Comparison of ENCODE assay signal across 9 mouse cellular contexts in genomic region chr1:183657043-183657442, GRCm38 (mm10).
A peak's percentile ranks its signal among the peaks of the same experiment; 100 is the strongest.
DNase-seq lines count a peak whose midpoint lies in the region; ATAC-seq and TF ChIP-seq lines count a peak whose summit lies in the region.
"Had no signal": no experiment of that assay in that cellular context is flagged by ENCODE, and none has a peak within 500 bp of the region (broad histone marks: within the 10 kb centered on the region; RNA-seq: fewer than 3 reads in every experiment).

No protein-coding gene starts in this region.

- DNase-seq in adrenal gland, adult (ENCODE audit: inconsistent age in 2 of 2, low spot score in 1 of 2) = peak; percentile 43 to 83
- DNase-seq in adrenal gland, adult 8-10 months = no peak
- DNase-seq in neural tube, embryonic 10.5 days (ENCODE audit: extremely low spot score, low spot score) = peak; percentile 63
- peak; percentile 21 for DNase-seq in cerebellum, adult 8-10 months
- peak in 1 of 3 experiments; percentile 1 for DNase-seq in liver, embryonic 14.5 days (ENCODE audit: low read depth in 3 of 3, low spot score in 3 of 3)
- DNase-seq in spleen, adult 2 months (ENCODE audit: low read depth in 1 of 2, low spot score in 2 of 2) = peak; percentile 15 to 36

- 68% methylated on average over 5 of the region's 5 CpGs for WGBS in neural tube, embryonic 15.5 days
- WGBS in liver, embryonic 14.5 days (ENCODE audit: insufficient replicate concordance) = 46% methylated on average over 5 of the region's 5 CpGs
- WGBS in spleen, adult 2 months = 60% methylated on average over 5 of the region's 5 CpGs

- no peaks in the 10 kb centered on the region for H3K36me3 ChIP-seq in neural tube, embryonic 15.5 days
- no peaks in the 10 kb centered on the region for H3K36me3 ChIP-seq in liver, embryonic 14.5 days (replicated peaks; ENCODE audit: control insufficient read depth, insufficient read depth, low read depth)
- H3K36me3 ChIP-seq in spleen, adult 2 months (ENCODE audit: control insufficient read depth, insufficient read depth, low read length) = no peaks in the 10 kb centered on the region
- H3K36me3 ChIP-seq: hindbrain, embryonic 15.5 days had no signal

- no peak overlapping the region for H3K4me3 ChIP-seq in neural tube, embryonic 15.5 days (replicated peaks)
- no peak overlapping the region for H3K4me3 ChIP-seq in liver, embryonic 14.5 days (ENCODE audit: insufficient read depth in 1 of 2, low read depth in 2 of 2, low read length in 2 of 2)
- H3K4me3 ChIP-seq in spleen, adult 2 months (ENCODE audit: extremely low read depth, insufficient read depth, insufficient read length) = no peak overlapping the region
- H3K4me3 ChIP-seq: hindbrain, embryonic 15.5 days had no signal

- no peak for ATAC-seq in neural tube, embryonic 15.5 days (ENCODE audit: low FRiP score)
- ATAC-seq in granulocyte monocyte progenitor cell, adult 5-6 weeks (replicated peaks; ENCODE audit: poor library complexity, severe bottlenecking) = peak; percentile 73
- no peak for ATAC-seq in liver, embryonic 14.5 days (ENCODE audit: insufficient read depth)

- no peak overlapping the region for H3K4me2 ChIP-seq in neural tube, embryonic 15.5 days
- no peak overlapping the region for H3K4me2 ChIP-seq in liver, embryonic 14.5 days (ENCODE audit: low read depth)
- H3K4me2 ChIP-seq: hindbrain, embryonic 15.5 days had no signal

- TF ChIP-seq EP300 in liver, embryonic 14.5 days (IDR thresholded peaks at IDR 0.05; ENCODE audit: low read depth) = no peak

- H3K27me3 ChIP-seq in neural tube, embryonic 15.5 days (replicated peaks) = no peaks in the 10 kb centered on the region
- no peaks in the 10 kb centered on the region for H3K27me3 ChIP-seq in liver, embryonic 14.5 days (ENCODE audit: control insufficient read depth, insufficient read depth, low read length)
- H3K27me3 ChIP-seq in spleen, adult 2 months (ENCODE audit: control insufficient read depth, insufficient read depth, low read length) = no peaks in the 10 kb centered on the region
- H3K27me3 ChIP-seq: hindbrain, embryonic 15.5 days had no signal

- peak; percentile 71 for TF ChIP-seq CTCF in liver, embryonic 14.5 days (IDR thresholded peaks at IDR 0.05; ENCODE audit: low read depth)
- peak; percentile 69; the same call in 1 of the 2 replicates for TF ChIP-seq CTCF in spleen, adult 2 months (IDR thresholded peaks at IDR 0.05; ENCODE audit: extremely low read depth, insufficient read depth, insufficient read length, insufficient replicate concordance)

- H3K9me3 ChIP-seq in neural tube, embryonic 15.5 days (replicated peaks) = no peaks in the 10 kb centered on the region
- no peaks in the 10 kb centered on the region for H3K9me3 ChIP-seq in liver, embryonic 14.5 days (ENCODE audit: control insufficient read depth, low read length)
- H3K9me3 ChIP-seq: hindbrain, embryonic 15.5 days had no signal

- no peak for TF ChIP-seq POLR2A in spleen, adult 2 months (IDR thresholded peaks at IDR 0.05; ENCODE audit: low read depth, low read length)

- no peaks in the 10 kb centered on the region for H3K4me1 ChIP-seq in neural tube, embryonic 15.5 days
- no peaks in the 10 kb centered on the region for H3K4me1 ChIP-seq in liver, embryonic 14.5 days (replicated peaks; ENCODE audit: control insufficient read depth in 2 of 2, insufficient read depth in 2 of 2, low read length in 1 of 2)
- H3K4me1 ChIP-seq in spleen, adult 2 months (ENCODE audit: control insufficient read depth, insufficient read depth, insufficient read length) = no peaks in the 10 kb centered on the region
- H3K4me1 ChIP-seq: hindbrain, embryonic 15.5 days had no signal

- H3K9ac ChIP-seq in neural tube, embryonic 15.5 days (replicated peaks) = no peak overlapping the region
- no peak overlapping the region for H3K9ac ChIP-seq in liver, embryonic 14.5 days (replicated peaks)
- H3K9ac ChIP-seq: hindbrain, embryonic 15.5 days had no signal

- H3K27ac ChIP-seq in neural tube, embryonic 15.5 days (replicated peaks) = no peak overlapping the region
- H3K27ac ChIP-seq in liver, embryonic 14.5 days = no peak overlapping the region
- H3K27ac ChIP-seq in spleen, adult 2 months (ENCODE audit: insufficient read depth, low read length) = no peak overlapping the region
- H3K27ac ChIP-seq: hindbrain, embryonic 15.5 days had no signal
